Mouse (Mus musculus): ENCODE results near the gene Ppm1d. TPM values are rescaled to one million over a fixed set of nuclear protein-coding genes. Genes with fewer than 3 reads are reported as not detected.

Ppm1d gene
- total RNA-seq, 2 experiments from 2014 or later: 20.2 to 21.3 TPM

Other genes starting within 250 kb of the Ppm1d start
- gene Usp32, start 171.1 kb upstream of the Ppm1d start, total RNA-seq (2021): 10 to 100 TPM; 75.1 to 80.3 TPM
- under 1 TPM in 1 of 2 experiments, not detected in 1; 0.80 TPM for gene 1700125H20Rik, start 140.8 kb upstream of the Ppm1d start, total RNA-seq (2021)
- gene Appbp2, start 76.1 kb upstream of the Ppm1d start, total RNA-seq (2021): 10 to 100 TPM; 63.7 to 66.3 TPM
- gene Bcas3, start 41.9 kb downstream of the Ppm1d start, total RNA-seq (2021): 10 to 100 TPM; 42.7 to 42.9 TPM

Data from left cerebral cortex, postnatal 4 days (tissue).